Mouse (Mus musculus) liver, embryonic 11.5 days (tissue): ENCODE results near the gene Slc6a18. TPM values are rescaled to one million over a fixed set of nuclear protein-coding genes. Genes with fewer than 3 reads are reported as not detected.

Experiments
- ATAC-seq: fragments of 200-750 bp; cut with Nextera tagmentation; replicated peaks from 2 replicates; pipeline ENCODE4 v1.8.0; 2017; ENCODE audit warnings: moderate number of reproducible peaks, mild to moderate bottlenecking, moderate TSS enrichment, moderate library complexity; ENCODE audit not compliant: low FRiP score
- DNase-seq: peaks from one replicate; pipeline ENCODE4 v3.0.0-alpha.2; 2017; ENCODE audit warnings: low spot score
- H3K27ac ChIP-seq: fragments of 300-500 bp; sonication (generic); 2 replicates; pipeline ENCODE4 v1.5.1; 2014; ENCODE audit warnings: mild to moderate bottlenecking, low read depth, low read length, control low read depth
- H3K27me3 ChIP-seq: fragments of 300-500 bp; sonication (generic); replicated peaks from 2 replicates; pipeline ENCODE4 v1.6.1; 2014; ENCODE audit warnings: low read length, mixed read lengths; ENCODE audit not compliant: control insufficient read depth, insufficient read depth
- H3K36me3 ChIP-seq: fragments of 300-500 bp; sonication (generic); 2 replicates; pipeline ENCODE4 v1.6.1; 2014; ENCODE audit warnings: mild to moderate bottlenecking, low read length, moderate library complexity, mixed read lengths; ENCODE audit not compliant: control insufficient read depth, insufficient read depth
- H3K4me1 ChIP-seq: fragments of 300-500 bp; sonication (generic); replicated peaks from 2 replicates; pipeline ENCODE4 v1.6.1; 2014; ENCODE audit warnings: low read length, mixed read lengths; ENCODE audit not compliant: control insufficient read depth, insufficient read depth
- H3K4me2 ChIP-seq: fragments of 300-500 bp; sonication (generic); 2 replicates; pipeline ENCODE4 v1.6.1; 2014; ENCODE audit warnings: mild to moderate bottlenecking, control low read depth, moderate library complexity
- H3K4me3 ChIP-seq: fragments of 300-500 bp; sonication (generic); 2 replicates; pipeline ENCODE4 v1.5.1; 2014; ENCODE audit warnings: low read depth, low read length, control low read depth
- H3K9ac ChIP-seq: fragments of 300-500 bp; sonication (generic); 2 replicates; pipeline ENCODE4 v1.6.1; 2014; ENCODE audit warnings: low read depth, low read length, control low read depth
- H3K9me3 ChIP-seq: fragments of 300-500 bp; sonication (generic); 2 replicates; pipeline ENCODE4 v1.6.1; 2016; ENCODE audit warnings: low read length, inconsistent platforms, mixed read lengths; ENCODE audit not compliant: control insufficient read depth
- WGBS: fragments of 180-500 bp; shearing (Covaris S2); extraction: QIAGEN DNeasy Blood & Tissue Kit; methylation state at CpG from one replicate; pipeline ENCODE4 v1.1.7; 2014; 5-methylcytosine and 5-hydroxymethylcytosine counted together
- polyA plus RNA-seq: library from polyadenylated mRNA; unstranded; fragments of >200 nt; fragmentation: Nextera tagmentation; extraction: Ambion mirVana; gene quantifications from 2 replicates; pipeline ENCODE4 v1.2.1, GENCODE M21; 2014

Slc6a18 gene
- polyA plus RNA-seq, 1 experiment from 2014 or later: not detected

DNA sequence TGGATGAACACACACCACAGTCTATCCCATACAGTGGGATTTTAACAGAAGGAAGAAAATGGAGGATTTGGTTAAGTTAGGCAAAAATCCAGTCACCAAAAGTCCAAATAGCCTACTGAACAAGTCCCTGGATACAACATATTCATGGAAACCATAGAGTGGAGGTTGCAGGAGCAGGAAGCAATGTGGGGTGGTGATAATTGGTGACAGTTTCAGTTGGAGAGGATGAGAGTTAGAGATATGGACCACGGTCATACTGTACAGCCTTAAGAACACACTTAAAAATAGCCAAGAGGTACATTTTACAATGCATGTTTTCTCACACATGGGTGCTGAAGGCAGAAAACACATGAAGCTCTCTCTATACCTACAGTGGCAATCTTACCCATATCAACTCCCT, 17.1 kb upstream of the Slc6a18 start:
- H3K36me3 ChIP-seq: no peaks in the 10 kb centered on the region
- no peaks in the 10 kb centered on the region for H3K4me1 ChIP-seq
- no peak for DNase-seq
- no peak overlapping the region for H3K4me2 ChIP-seq
- no peak overlapping the region for H3K9ac ChIP-seq
- no peak overlapping the region for H3K27ac ChIP-seq
- no peaks in the 10 kb centered on the region for H3K9me3 ChIP-seq
- H3K4me3 ChIP-seq: no peak overlapping the region
- 50% methylated on average over 1 of the region's 1 CpGs for WGBS
- no peaks in the 10 kb centered on the region for H3K27me3 ChIP-seq
- ATAC-seq: no peak

- no peak overlapping the region for H3K9ac ChIP-seq
- DNase-seq: no peak
- no peak overlapping the region for H3K27ac ChIP-seq
- H3K4me2 ChIP-seq: no peak overlapping the region
- H3K4me1 ChIP-seq: no peaks in the 10 kb centered on the region
- H3K9me3 ChIP-seq: no peaks in the 10 kb centered on the region
- WGBS: 56% methylated on average over 2 of the region's 2 CpGs
- no peaks in the 10 kb centered on the region for H3K36me3 ChIP-seq
- H3K4me3 ChIP-seq: no peak overlapping the region
- no peak for ATAC-seq
- no peaks in the 10 kb centered on the region for H3K27me3 ChIP-seq
Observed at GRCm38 (mm10) chr13:73693333-73693732, 15.5 kb upstream of the Slc6a18 start.

GRCm38 (mm10) chr13:73692249-73692868, 14.5 kb upstream of the Slc6a18 start:
- H3K27ac ChIP-seq: no peak overlapping the region
- 32% methylated on average over 10 of the region's 10 CpGs for WGBS
- ATAC-seq: peak; percentile 73

DNA sequence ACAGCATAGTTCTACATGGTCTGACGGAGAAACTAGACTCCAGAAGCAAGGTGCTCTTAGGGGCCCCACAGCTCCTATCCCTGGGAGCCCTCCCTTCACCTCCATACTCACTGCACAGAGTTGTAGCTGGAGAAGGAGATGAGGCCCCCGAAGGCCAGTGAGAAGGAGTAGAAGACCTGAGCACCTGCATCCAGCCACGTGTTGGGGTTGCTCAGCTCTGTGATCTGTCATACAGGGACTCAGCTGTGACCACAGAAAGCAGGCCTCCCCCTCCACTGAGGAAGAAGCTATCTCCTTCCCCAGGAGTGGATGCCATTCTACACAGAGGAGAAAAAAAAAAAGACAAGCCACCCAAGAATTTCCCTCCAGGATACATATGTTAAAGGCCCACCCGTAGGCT, 11.1 kb upstream of the Slc6a18 start:
- ATAC-seq (no peak), DNase-seq (no peak)
- Histone ChIP-seq H3K9ac (no peak overlapping the region), H3K4me3 (no peak overlapping the region), H3K9me3 (no peaks in the 10 kb centered on the region), H3K27me3 (no peaks in the 10 kb centered on the region), H3K36me3 (no peaks in the 10 kb centered on the region), H3K4me1 (no peaks in the 10 kb centered on the region), H3K27ac (no peak overlapping the region), H3K4me2 (no peak overlapping the region)
- 70% methylated on average over 4 of the region's 4 CpGs for WGBS

More at GRCm38 (mm10) chr13:73692249-73692868, 14.5 kb upstream of the Slc6a18 start:
- peak; percentile 60 for DNase-seq
- H3K27me3 ChIP-seq: no peaks in the 10 kb centered on the region
- H3K4me3 ChIP-seq: no peak overlapping the region
- 0 out of 2 replicates have a peak overlapping the region, but pooled peaks have one; percentile 16 for H3K4me2 ChIP-seq
- no peaks in the 10 kb centered on the region for H3K4me1 ChIP-seq
- H3K36me3 ChIP-seq: no peaks in the 10 kb centered on the region
- no peaks in the 10 kb centered on the region for H3K9me3 ChIP-seq
- no peak overlapping the region for H3K9ac ChIP-seq

DNA sequence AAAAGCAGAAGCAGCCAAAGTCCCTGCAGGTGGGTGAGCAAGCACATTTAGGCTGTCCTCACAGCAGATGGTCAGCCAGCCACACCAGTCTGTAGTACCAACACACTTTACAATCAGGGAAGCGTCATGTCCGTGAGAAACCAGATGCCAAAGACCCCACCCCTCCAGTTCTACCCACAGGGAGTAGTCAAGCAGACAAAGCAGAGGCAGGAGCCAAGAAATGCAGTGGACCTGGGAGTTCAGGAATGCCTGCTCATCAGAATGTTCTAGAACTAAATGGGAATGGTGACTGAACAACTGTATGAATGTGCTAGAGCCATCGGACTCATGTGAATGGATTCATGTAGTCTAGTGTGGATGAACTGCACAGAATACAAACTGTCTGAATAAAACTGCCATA, 9.8 kb upstream of the Slc6a18 start:
- 67% methylated on average over 3 of the region's 3 CpGs for WGBS
- Histone ChIP-seq H3K27me3 (no peaks in the 10 kb centered on the region), H3K4me2 (no peak overlapping the region), H3K27ac (no peak overlapping the region), H3K9me3 (no peaks in the 10 kb centered on the region), H3K9ac (no peak overlapping the region), H3K36me3 (no peaks in the 10 kb centered on the region), H3K4me1 (no peaks in the 10 kb centered on the region), H3K4me3 (no peak overlapping the region)
- DNase-seq: no peak
- no peak for ATAC-seq

GRCm38 (mm10) chr13:73685502-73685901, 7.7 kb upstream of the Slc6a18 start:
- H3K36me3 ChIP-seq: no peaks in the 10 kb centered on the region
- H3K27ac ChIP-seq: no peak overlapping the region
- no peaks in the 10 kb centered on the region for H3K4me1 ChIP-seq
- H3K4me3 ChIP-seq: no peak overlapping the region
- H3K4me2 ChIP-seq: no peak overlapping the region
- H3K9ac ChIP-seq: no peak overlapping the region
- H3K9me3 ChIP-seq: no peaks in the 10 kb centered on the region
- DNase-seq (no peak), ATAC-seq (no peak)
- no peaks in the 10 kb centered on the region for H3K27me3 ChIP-seq
- 78% methylated on average over 6 of the region's 6 CpGs for WGBS

DNA sequence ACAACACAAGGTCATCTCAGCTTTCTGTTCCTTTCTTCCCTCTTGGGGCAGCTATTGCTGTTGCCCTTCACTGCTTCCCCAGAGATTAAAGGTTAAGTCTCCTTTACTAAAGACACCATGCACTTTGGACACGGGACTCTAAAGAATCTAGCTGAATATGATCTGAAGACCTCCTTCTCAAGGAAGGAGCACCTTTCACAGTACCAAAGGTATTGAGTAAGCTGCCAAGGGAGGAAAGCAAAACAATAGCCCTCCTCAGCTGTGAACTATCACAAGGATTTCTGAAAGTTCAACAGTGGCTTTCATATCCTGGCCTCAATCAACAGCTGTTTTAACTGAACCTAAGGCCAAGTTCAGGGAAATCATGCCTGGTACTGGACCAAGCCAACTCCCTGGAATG, 6.6 kb upstream of the Slc6a18 start:
- H3K4me2 ChIP-seq: no peak overlapping the region
- H3K4me1 ChIP-seq: no peaks in the 10 kb centered on the region
- H3K9me3 ChIP-seq: no peaks in the 10 kb centered on the region
- ATAC-seq (no peak), DNase-seq (no peak)
- H3K27ac ChIP-seq: no peak overlapping the region
- no peaks in the 10 kb centered on the region for H3K27me3 ChIP-seq
- H3K36me3 ChIP-seq: no peaks in the 10 kb centered on the region
- 66% methylated on average over 1 of the region's 1 CpGs for WGBS
- H3K4me3 ChIP-seq: no peak overlapping the region
- no peak overlapping the region for H3K9ac ChIP-seq

DNA sequence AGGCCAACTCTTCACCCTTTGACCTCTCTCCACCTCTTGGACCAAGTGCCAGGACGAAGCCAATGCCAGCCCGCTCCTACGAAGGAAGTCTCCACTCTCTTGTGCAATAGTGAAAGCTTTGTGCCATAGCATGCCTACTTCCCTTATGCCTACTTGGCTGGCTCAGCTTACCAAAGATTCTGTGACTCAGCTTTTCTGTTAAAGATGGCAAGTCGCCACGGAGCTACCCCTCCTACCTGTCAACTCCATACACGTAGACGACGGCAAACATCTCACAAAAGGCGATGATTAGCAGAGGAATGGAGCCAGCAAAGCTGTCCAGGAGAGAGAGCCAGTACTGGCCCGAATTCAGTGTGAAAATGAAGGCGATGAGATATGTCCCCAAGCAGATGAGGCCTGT, 5.9 kb upstream of the Slc6a18 start:
- WGBS: 84% methylated on average over 11 of the region's 11 CpGs
- H3K4me3 ChIP-seq: no peak overlapping the region
- H3K27ac ChIP-seq: no peak overlapping the region
- no peaks in the 10 kb centered on the region for H3K4me1 ChIP-seq
- H3K9ac ChIP-seq: no peak overlapping the region
- no peak overlapping the region for H3K4me2 ChIP-seq
- no peaks in the 10 kb centered on the region for H3K36me3 ChIP-seq
- H3K27me3 ChIP-seq: no peaks in the 10 kb centered on the region
- DNase-seq (no peak), ATAC-seq (no peak)
- no peaks in the 10 kb centered on the region for H3K9me3 ChIP-seq

DNA sequence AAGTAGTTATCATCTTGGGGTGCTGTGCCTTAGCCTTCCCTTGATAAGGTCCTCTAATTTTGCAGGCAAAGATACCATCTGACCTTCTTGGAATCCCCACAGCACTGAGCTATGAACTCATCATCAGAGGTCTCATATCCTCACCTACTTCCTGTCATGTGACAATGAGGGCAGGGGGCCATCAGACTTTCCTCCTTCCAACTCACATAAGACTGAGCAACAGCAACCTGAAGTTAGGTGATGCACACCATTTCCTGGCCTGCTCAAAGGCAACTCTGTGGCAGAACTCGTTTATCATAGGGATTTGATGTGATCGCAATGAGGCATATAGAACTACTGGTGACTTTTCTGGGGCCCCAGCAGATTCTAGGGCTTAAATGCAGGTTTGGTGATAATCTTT, 4.4 kb upstream of the Slc6a18 start:
- Histone ChIP-seq H3K27me3 (no peaks in the 10 kb centered on the region), H3K9ac (no peak overlapping the region), H3K36me3 (no peaks in the 10 kb centered on the region), H3K27ac (no peak overlapping the region), H3K4me3 (no peak overlapping the region), H3K9me3 (no peaks in the 10 kb centered on the region), H3K4me2 (no peak overlapping the region), H3K4me1 (no peaks in the 10 kb centered on the region)
- DNase-seq (no peak), ATAC-seq (no peak)
- 84% methylated on average over 2 of the region's 2 CpGs for WGBS
